Mouse (Mus musculus): ENCODE measurements around the gene Rilpl1. TPM values are rescaled to one million over a fixed set of nuclear protein-coding genes. Genes with fewer than 3 reads are reported as not detected.
A peak's percentile ranks its signal among the peaks of the same experiment; 100 is the strongest.

Rilpl1 gene
- polyA plus RNA-seq, 1 experiment from 2014 or later = 21.6 TPM

GRCm38 (mm10) chr5:124492618-124493017 is 38.6 kb downstream of the Rilpl1 start:
- no peaks in the 10 kb centered on the region; the same call in 1 of the 2 replicates for H3K36me3 ChIP-seq (ENCODE audit: control insufficient read depth, insufficient read depth, low read length)
- H3K9ac ChIP-seq (ENCODE audit: low read length) = no peak overlapping the region
- no peak for ATAC-seq (replicated peaks; ENCODE audit: low FRiP score)
- H3K4me1 ChIP-seq (replicated peaks; ENCODE audit: control insufficient read depth, insufficient read depth, low read length) = no peaks in the 10 kb centered on the region
- no peak overlapping the region for H3K27ac ChIP-seq (ENCODE audit: low read depth, low read length)
- H3K27me3 ChIP-seq (ENCODE audit: control insufficient read depth, insufficient read depth, low read length) = no peaks in the 10 kb centered on the region
- H3K9me3 ChIP-seq (ENCODE audit: control insufficient read depth, low read length) = no peaks in the 10 kb centered on the region
- WGBS = 90% methylated on average over 4 of the region's 4 CpGs
- H3K4me3 ChIP-seq (ENCODE audit: low read depth, low read length) = no peak overlapping the region
- DNase-seq (ENCODE audit: low spot score) = no peak
- H3K4me2 ChIP-seq (ENCODE audit: low read depth, low read length, severe bottlenecking) = no peak overlapping the region

- Histone ChIP-seq H3K36me3 (ENCODE audit: control insufficient read depth, insufficient read depth, low read length) (no peaks in the 10 kb centered on the region; the same call in 1 of the 2 replicates), H3K27ac (ENCODE audit: low read depth, low read length) (no peak overlapping the region), H3K4me3 (ENCODE audit: low read depth, low read length) (no peak overlapping the region), H3K4me1 (replicated peaks; ENCODE audit: control insufficient read depth, insufficient read depth, low read length) (no peaks in the 10 kb centered on the region), H3K9ac (ENCODE audit: low read length) (no peak overlapping the region), H3K4me2 (ENCODE audit: low read depth, low read length, severe bottlenecking) (no peak overlapping the region), H3K27me3 (ENCODE audit: control insufficient read depth, insufficient read depth, low read length) (no peaks in the 10 kb centered on the region), H3K9me3 (ENCODE audit: control insufficient read depth, low read length) (no peaks in the 10 kb centered on the region)
- no peak for DNase-seq (ENCODE audit: low spot score)
- ATAC-seq (replicated peaks; ENCODE audit: low FRiP score) = no peak
- WGBS = 77% methylated on average over 4 of the region's 4 CpGs
Observed at GRCm38 (mm10) chr5:124491732-124492131, 39.5 kb downstream of the Rilpl1 start.

- Histone ChIP-seq H3K9me3 (ENCODE audit: control insufficient read depth, low read length) (no peaks in the 10 kb centered on the region), H3K4me3 (ENCODE audit: low read depth, low read length) (no peak overlapping the region), H3K27ac (ENCODE audit: low read depth, low read length) (no peak overlapping the region), H3K9ac (ENCODE audit: low read length) (no peak overlapping the region), H3K36me3 (ENCODE audit: control insufficient read depth, insufficient read depth, low read length) (no peaks in the 10 kb centered on the region; the same call in 1 of the 2 replicates), H3K27me3 (ENCODE audit: control insufficient read depth, insufficient read depth, low read length) (no peaks in the 10 kb centered on the region), H3K4me1 (replicated peaks; ENCODE audit: control insufficient read depth, insufficient read depth, low read length) (0 out of 2 replicates have a peak, but pooled peaks cover 2% of the 10 kb centered on the region), H3K4me2 (ENCODE audit: low read depth, low read length, severe bottlenecking) (no peak overlapping the region)
- ATAC-seq (replicated peaks; ENCODE audit: low FRiP score) (no peak), DNase-seq (ENCODE audit: low spot score) (no peak)
- over 99% methylated on average over 3 of the region's 3 CpGs for WGBS
Observed at GRCm38 (mm10) chr5:124488885-124489284, 42.3 kb downstream of the Rilpl1 start.

- Histone ChIP-seq H3K4me1 (replicated peaks; ENCODE audit: control insufficient read depth, insufficient read depth, low read length) (0 out of 2 replicates have a peak, but pooled peaks cover 2% of the 10 kb centered on the region), H3K9ac (ENCODE audit: low read length) (no peak overlapping the region), H3K27ac (ENCODE audit: low read depth, low read length) (no peak overlapping the region), H3K4me3 (ENCODE audit: low read depth, low read length) (no peak overlapping the region), H3K36me3 (ENCODE audit: control insufficient read depth, insufficient read depth, low read length) (no peaks in the 10 kb centered on the region), H3K27me3 (ENCODE audit: control insufficient read depth, insufficient read depth, low read length) (no peaks in the 10 kb centered on the region), H3K4me2 (ENCODE audit: low read depth, low read length, severe bottlenecking) (no peak overlapping the region), H3K9me3 (ENCODE audit: control insufficient read depth, low read length) (no peaks in the 10 kb centered on the region)
- ATAC-seq (replicated peaks; ENCODE audit: low FRiP score) = no peak
- DNase-seq (ENCODE audit: low spot score) = no peak
- WGBS = 96% methylated on average over 5 of the region's 5 CpGs
Observed at GRCm38 (mm10) chr5:124485654-124486053, 45.5 kb downstream of the Rilpl1 start.

GRCm38 (mm10) chr5:124483655-124484396 is 47.4 kb downstream of the Rilpl1 start:
- peak overlapping the region; percentile 90 for H3K9ac ChIP-seq (ENCODE audit: low read length)
- ATAC-seq (replicated peaks; ENCODE audit: low FRiP score) = peak; percentile 57
- WGBS = 8% methylated on average over 15 of the region's 15 CpGs

GRCm38 (mm10) chr5:124482966-124483654 is 48.1 kb downstream of the Rilpl1 start, which contains the start of gene Snrnp35:
Gene Snrnp35, plus strand, starts transcription at chr5:124483134.
- no peaks in the 10 kb centered on the region for H3K36me3 ChIP-seq (ENCODE audit: control insufficient read depth, insufficient read depth, low read length)
- H3K9ac ChIP-seq (ENCODE audit: low read length) = peak within 1 kb of the TSS; percentile 90
- DNase-seq (ENCODE audit: low spot score) (peak; percentile 95), ATAC-seq (replicated peaks; ENCODE audit: low FRiP score) (peak; percentile 93)
- no peaks in the 10 kb centered on the region for H3K27me3 ChIP-seq (ENCODE audit: control insufficient read depth, insufficient read depth, low read length)
- H3K4me3 ChIP-seq (ENCODE audit: low read depth, low read length) = peak within 1 kb of the TSS; percentile 68
- H3K4me1 ChIP-seq (replicated peaks; ENCODE audit: control insufficient read depth, insufficient read depth, low read length) = 0 out of 2 replicates have a peak, but pooled peaks cover 2% of the 10 kb centered on the region
- no peaks in the 10 kb centered on the region for H3K9me3 ChIP-seq (ENCODE audit: control insufficient read depth, low read length)
- peak within 1 kb of the TSS; percentile 98 for H3K27ac ChIP-seq (ENCODE audit: low read depth, low read length)
- H3K4me2 ChIP-seq (ENCODE audit: low read depth, low read length, severe bottlenecking) = peak within 1 kb of the TSS; percentile 75
- WGBS = under 1% methylated on average over 48 of the region's 48 CpGs

More at GRCm38 (mm10) chr5:124483655-124484396, 47.4 kb downstream of the Rilpl1 start:
- DNase-seq (ENCODE audit: low spot score) = peak; percentile 61
- Histone ChIP-seq H3K9me3 (ENCODE audit: control insufficient read depth, low read length) (no peaks in the 10 kb centered on the region), H3K4me1 (replicated peaks; ENCODE audit: control insufficient read depth, insufficient read depth, low read length) (0 out of 2 replicates have a peak, but pooled peaks cover 2% of the 10 kb centered on the region), H3K36me3 (ENCODE audit: control insufficient read depth, insufficient read depth, low read length) (no peaks in the 10 kb centered on the region), H3K27me3 (ENCODE audit: control insufficient read depth, insufficient read depth, low read length) (no peaks in the 10 kb centered on the region), H3K4me3 (ENCODE audit: low read depth, low read length) (peak overlapping the region; percentile 68), H3K27ac (ENCODE audit: low read depth, low read length) (peak overlapping the region; percentile 98), H3K4me2 (ENCODE audit: low read depth, low read length, severe bottlenecking) (peak overlapping the region; percentile 75)

GRCm38 (mm10) chr5:124482436-124482965 is 48.7 kb downstream of the Rilpl1 start:
- no peaks in the 10 kb centered on the region for H3K9me3 ChIP-seq (ENCODE audit: control insufficient read depth, low read length)
- no peak for ATAC-seq (replicated peaks; ENCODE audit: low FRiP score)
- H3K9ac ChIP-seq (ENCODE audit: low read length) = peak overlapping the region; percentile 90
- H3K4me2 ChIP-seq (ENCODE audit: low read depth, low read length, severe bottlenecking) = peak overlapping the region; percentile 75
- peak overlapping the region; percentile 68 for H3K4me3 ChIP-seq (ENCODE audit: low read depth, low read length)
- H3K27me3 ChIP-seq (ENCODE audit: control insufficient read depth, insufficient read depth, low read length) = no peaks in the 10 kb centered on the region
- H3K27ac ChIP-seq (ENCODE audit: low read depth, low read length) = peak overlapping the region; percentile 98
- 5% methylated on average over 13 of the region's 13 CpGs for WGBS
- 0 out of 2 replicates have a peak, but pooled peaks cover 2% of the 10 kb centered on the region for H3K4me1 ChIP-seq (replicated peaks; ENCODE audit: control insufficient read depth, insufficient read depth, low read length)
- no peaks in the 10 kb centered on the region for H3K36me3 ChIP-seq (ENCODE audit: control insufficient read depth, insufficient read depth, low read length)
- peak; percentile 57 for DNase-seq (ENCODE audit: low spot score)

- WGBS = 86% methylated on average over 4 of the region's 4 CpGs
- H3K4me2 ChIP-seq (ENCODE audit: low read depth, low read length, severe bottlenecking) = no peak overlapping the region
- no peak overlapping the region for H3K27ac ChIP-seq (ENCODE audit: low read depth, low read length)
- ATAC-seq (replicated peaks; ENCODE audit: low FRiP score) (no peak), DNase-seq (ENCODE audit: low spot score) (no peak)
- no peaks in the 10 kb centered on the region for H3K27me3 ChIP-seq (ENCODE audit: control insufficient read depth, insufficient read depth, low read length)
- no peaks in the 10 kb centered on the region for H3K36me3 ChIP-seq (ENCODE audit: control insufficient read depth, insufficient read depth, low read length)
- H3K9ac ChIP-seq (ENCODE audit: low read length) = no peak overlapping the region
- H3K4me3 ChIP-seq (ENCODE audit: low read depth, low read length) = no peak overlapping the region
- H3K4me1 ChIP-seq (replicated peaks; ENCODE audit: control insufficient read depth, insufficient read depth, low read length) = 0 out of 2 replicates have a peak, but pooled peaks cover 2% of the 10 kb centered on the region
- no peaks in the 10 kb centered on the region for H3K9me3 ChIP-seq (ENCODE audit: control insufficient read depth, low read length)
Observed at GRCm38 (mm10) chr5:124481714-124482113, 49.5 kb downstream of the Rilpl1 start.

Measured in forebrain, embryonic 11.5 days (tissue).